Mouse (Mus musculus): ENCODE data around the gene Tcp10a. TPM values are rescaled to one million over a fixed set of nuclear protein-coding genes. Genes with fewer than 3 reads are reported as not detected.
A peak's percentile ranks its signal among the peaks of the same experiment; 100 is the strongest.
"Not testable (repeated sequence)": the region's sequence is repeated elsewhere in the genome, so short reads cannot be mapped to it uniquely, and the experiment has no call there.

The Tcp10a gene
- polyA plus RNA-seq, 1 experiment from 2014 or later: not detected

DNA sequence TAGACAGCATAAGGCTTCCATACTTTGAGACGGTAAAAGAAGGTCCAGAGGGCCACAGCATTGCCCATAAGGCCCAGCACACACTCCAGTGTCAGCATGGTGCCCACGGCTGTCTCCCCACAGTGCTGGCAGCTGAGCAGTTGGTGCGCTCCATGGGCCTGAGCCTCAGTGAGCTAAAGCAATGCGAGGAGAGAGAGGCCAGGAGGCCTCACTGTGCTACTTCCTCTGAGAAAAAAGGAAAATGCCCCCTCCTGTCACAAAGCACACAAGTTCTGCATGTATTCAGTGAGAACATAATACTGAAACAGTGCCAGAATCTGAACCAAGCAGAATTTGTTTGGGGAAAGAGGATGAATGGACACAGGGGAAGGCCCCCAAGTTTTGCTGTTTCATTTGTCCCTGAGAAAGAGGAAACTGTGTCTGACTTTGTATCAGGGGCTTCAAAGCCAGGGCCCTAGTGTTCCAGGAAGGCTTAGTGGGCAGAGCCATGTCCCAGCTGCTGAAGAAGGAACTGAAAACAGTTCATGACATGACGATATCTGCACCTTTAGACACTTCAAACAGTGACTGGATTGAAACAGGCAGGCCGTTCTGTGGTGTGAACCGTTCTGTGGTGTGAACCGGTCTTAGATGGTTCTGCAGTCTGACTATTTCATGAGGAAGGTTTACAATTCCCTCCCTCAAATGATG lies 8.6 kb upstream of the Tcp10a start:
- not testable (repeated sequence) for H3K27me3 ChIP-seq (replicated peaks; ENCODE audit: control insufficient read depth, insufficient read depth, low read length); H3K4me1 ChIP-seq (replicated peaks; ENCODE audit: control insufficient read depth, insufficient read depth, low read length); H3K9ac ChIP-seq (replicated peaks; ENCODE audit: low read depth, low read length); H3K4me2 ChIP-seq (ENCODE audit: low read length); H3K27ac ChIP-seq (ENCODE audit: low read length); H3K36me3 ChIP-seq (ENCODE audit: control insufficient read depth, insufficient read depth); H3K9me3 ChIP-seq (ENCODE audit: control insufficient read depth, low read length); H3K4me3 ChIP-seq (replicated peaks; ENCODE audit: low read length)
- peak; percentile 28; the same call in 1 of the 2 replicates for ATAC-seq
- 75% methylated on average over 5 of the region's 8 CpGs for WGBS

DNA sequence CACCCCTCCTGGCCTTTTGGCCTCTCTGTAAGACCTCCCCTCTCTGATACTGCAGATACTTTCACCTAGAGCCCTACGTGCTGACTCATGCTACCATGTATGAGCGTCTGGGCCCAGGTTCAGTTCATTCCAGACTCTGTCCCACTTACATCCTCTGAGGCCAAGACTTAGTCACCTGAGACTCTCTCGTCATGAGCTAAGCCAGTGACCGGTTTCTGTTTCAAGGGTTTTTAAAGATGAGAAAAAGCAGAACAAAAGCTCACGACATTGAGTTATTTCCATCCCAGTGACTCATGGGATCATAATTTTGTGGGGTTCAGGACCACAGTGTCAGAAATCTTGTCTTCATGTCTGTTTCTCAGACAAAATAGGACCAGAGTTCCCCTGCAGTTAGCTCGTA lies 4.7 kb upstream of the Tcp10a start:
- not testable (repeated sequence) for H3K9me3 ChIP-seq (ENCODE audit: control insufficient read depth, low read length)

DNA sequence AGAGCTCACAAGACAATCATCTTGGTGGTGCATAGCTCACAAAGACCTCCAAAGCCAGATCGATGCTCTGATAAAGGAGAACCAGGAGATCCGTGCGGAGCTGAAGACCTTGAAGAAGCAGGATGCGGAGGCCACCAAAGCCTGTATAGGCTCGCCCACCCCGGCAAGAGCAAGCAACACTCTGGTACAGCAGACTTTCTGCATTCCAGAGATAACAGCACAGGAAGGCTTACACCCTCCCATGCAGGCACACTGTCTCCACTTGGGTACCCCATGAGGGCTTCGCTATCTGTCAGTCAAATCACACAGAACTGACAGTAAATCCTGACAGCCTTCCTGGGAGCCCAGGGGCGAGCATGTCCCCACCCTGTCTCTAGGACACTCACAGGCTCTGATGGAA lies 2.0 kb downstream of the Tcp10a start:
- H3K27me3 ChIP-seq (replicated peaks; ENCODE audit: control insufficient read depth, insufficient read depth, low read length); H3K4me1 ChIP-seq (replicated peaks; ENCODE audit: control insufficient read depth, insufficient read depth, low read length); H3K27ac ChIP-seq (ENCODE audit: low read length); H3K4me2 ChIP-seq (ENCODE audit: low read length); H3K36me3 ChIP-seq (ENCODE audit: control insufficient read depth, insufficient read depth); H3K9ac ChIP-seq (replicated peaks; ENCODE audit: low read depth, low read length); H3K4me3 ChIP-seq (replicated peaks; ENCODE audit: low read length); H3K9me3 ChIP-seq (ENCODE audit: control insufficient read depth, low read length); ATAC-seq: not testable (repeated sequence)
- 87% methylated on average over 3 of the region's 8 CpGs for WGBS

More for the DNA sequence above, 4.7 kb upstream of the Tcp10a start:
- H3K9ac ChIP-seq (replicated peaks; ENCODE audit: low read depth, low read length); ATAC-seq; H3K4me1 ChIP-seq (replicated peaks; ENCODE audit: control insufficient read depth, insufficient read depth, low read length); H3K27ac ChIP-seq (ENCODE audit: low read length); H3K27me3 ChIP-seq (replicated peaks; ENCODE audit: control insufficient read depth, insufficient read depth, low read length); H3K4me2 ChIP-seq (ENCODE audit: low read length); H3K36me3 ChIP-seq (ENCODE audit: control insufficient read depth, insufficient read depth); H3K4me3 ChIP-seq (replicated peaks; ENCODE audit: low read length): not testable (repeated sequence)
- WGBS: 91% methylated on average over 6 of the region's 6 CpGs

DNA sequence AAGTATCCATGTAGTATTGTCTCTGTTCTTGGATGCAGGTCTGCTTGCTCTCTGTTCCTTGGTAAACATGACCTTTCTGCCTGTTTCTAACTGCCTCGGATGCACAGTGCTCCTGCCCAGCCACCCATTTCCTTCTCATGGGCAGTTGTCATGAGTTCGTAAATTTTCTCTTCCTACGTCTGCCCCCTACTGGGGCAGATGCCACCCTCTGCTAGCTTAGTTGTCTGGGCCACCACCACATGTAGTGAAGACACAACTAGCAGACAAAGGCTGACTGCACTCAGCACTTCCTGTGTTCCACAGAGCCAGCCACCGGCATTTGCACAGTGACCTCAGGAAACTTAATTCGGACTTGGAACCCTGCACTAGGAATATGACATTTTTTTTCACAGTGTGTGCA lies 8.3 kb downstream of the Tcp10a start:
- H3K27me3 ChIP-seq (replicated peaks; ENCODE audit: control insufficient read depth, insufficient read depth, low read length); H3K4me1 ChIP-seq (replicated peaks; ENCODE audit: control insufficient read depth, insufficient read depth, low read length); H3K27ac ChIP-seq (ENCODE audit: low read length); H3K9me3 ChIP-seq (ENCODE audit: control insufficient read depth, low read length); H3K36me3 ChIP-seq (ENCODE audit: control insufficient read depth, insufficient read depth); H3K4me3 ChIP-seq (replicated peaks; ENCODE audit: low read length); ATAC-seq; H3K9ac ChIP-seq (replicated peaks; ENCODE audit: low read depth, low read length); H3K4me2 ChIP-seq (ENCODE audit: low read length): not testable (repeated sequence)
- 100% methylated on average over 2 of the region's 5 CpGs for whole genome bisulfite sequencing

DNA sequence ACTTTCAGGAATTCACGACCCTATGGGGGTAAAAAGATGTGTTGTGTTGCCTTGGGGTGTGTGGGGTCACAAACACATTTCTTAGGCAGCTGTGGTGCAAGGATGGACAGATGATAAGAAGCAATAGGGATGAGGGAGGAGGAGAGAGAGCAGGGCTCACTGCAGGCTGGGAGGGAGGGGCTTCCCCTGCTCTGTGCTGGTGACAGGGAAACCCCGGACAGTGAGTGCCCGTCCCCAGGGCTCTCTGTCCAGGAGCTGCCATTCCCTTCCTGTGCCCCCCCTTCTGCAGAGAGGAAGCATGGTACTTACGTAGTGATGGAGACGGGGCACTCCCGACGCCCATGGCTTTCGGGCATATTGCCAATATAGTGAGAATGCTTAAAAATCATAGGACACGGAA lies 12.9 kb downstream of the Tcp10a start:
- H3K27ac ChIP-seq (ENCODE audit: low read length); H3K36me3 ChIP-seq (ENCODE audit: control insufficient read depth, insufficient read depth); H3K4me1 ChIP-seq (replicated peaks; ENCODE audit: control insufficient read depth, insufficient read depth, low read length); H3K4me3 ChIP-seq (replicated peaks; ENCODE audit: low read length); H3K4me2 ChIP-seq (ENCODE audit: low read length); H3K9ac ChIP-seq (replicated peaks; ENCODE audit: low read depth, low read length); H3K27me3 ChIP-seq (replicated peaks; ENCODE audit: control insufficient read depth, insufficient read depth, low read length); ATAC-seq; H3K9me3 ChIP-seq (ENCODE audit: control insufficient read depth, low read length): not testable (repeated sequence)
- 69% methylated on average over 7 of the region's 9 CpGs for WGBS

DNA sequence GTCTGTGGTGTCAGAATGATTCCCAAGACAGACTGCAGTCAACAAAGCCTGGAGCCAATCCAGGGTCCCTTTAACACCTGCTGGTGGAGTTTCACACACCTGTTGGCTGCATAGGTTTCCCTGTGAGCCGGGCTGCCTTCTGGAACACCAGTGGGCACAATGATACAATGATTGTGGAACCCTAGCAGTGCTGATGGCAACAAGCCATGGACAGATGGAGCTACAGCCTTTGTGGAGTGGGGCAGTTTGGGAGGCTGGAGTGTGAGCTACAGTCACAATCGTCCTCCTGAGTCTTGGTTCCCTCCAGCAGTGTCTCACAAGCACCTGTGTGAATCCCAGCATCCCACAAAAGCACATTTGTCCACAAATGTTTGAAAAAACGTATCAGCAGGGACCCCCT lies 24.3 kb downstream of the Tcp10a start:
- ATAC-seq: peak; percentile 43; the same call in 1 of the 2 replicates
- H3K4me2 ChIP-seq (ENCODE audit: low read length); H3K36me3 ChIP-seq (ENCODE audit: control insufficient read depth, insufficient read depth); H3K9ac ChIP-seq (replicated peaks; ENCODE audit: low read depth, low read length); H3K4me1 ChIP-seq (replicated peaks; ENCODE audit: control insufficient read depth, insufficient read depth, low read length); H3K27me3 ChIP-seq (replicated peaks; ENCODE audit: control insufficient read depth, insufficient read depth, low read length); H3K4me3 ChIP-seq (replicated peaks; ENCODE audit: low read length); H3K9me3 ChIP-seq (ENCODE audit: control insufficient read depth, low read length); H3K27ac ChIP-seq (ENCODE audit: low read length): not testable (repeated sequence)
- WGBS: 52% methylated on average over 1 of the region's 3 CpGs

DNA sequence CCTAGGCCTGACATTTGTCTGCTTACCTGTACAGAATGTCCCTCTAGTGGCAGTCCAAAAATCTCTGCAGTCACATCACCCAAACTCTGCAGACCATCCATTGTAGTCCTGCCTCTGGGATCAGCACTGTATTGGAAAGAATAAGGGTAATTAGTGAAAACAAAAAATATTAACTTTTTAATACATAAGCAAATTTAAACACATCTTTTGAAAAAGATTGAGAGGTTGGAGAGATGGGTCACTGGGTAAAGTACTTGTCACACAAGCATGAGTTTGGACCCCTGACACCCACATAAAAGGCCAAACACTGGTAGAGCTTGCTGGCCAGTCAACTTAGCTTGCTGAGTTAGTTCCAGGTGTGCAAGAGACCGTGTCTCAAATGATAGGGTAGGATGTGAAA lies 28.1 kb downstream of the Tcp10a start, which contains the start of gene Ttll2:
Ttll2 (minus strand) TSS at position 101 of the 400 bp plus-strand sequence.
- H3K9me3 ChIP-seq (ENCODE audit: control insufficient read depth, low read length); H3K27me3 ChIP-seq (replicated peaks; ENCODE audit: control insufficient read depth, insufficient read depth, low read length); H3K4me2 ChIP-seq (ENCODE audit: low read length); ATAC-seq; H3K36me3 ChIP-seq (ENCODE audit: control insufficient read depth, insufficient read depth); H3K9ac ChIP-seq (replicated peaks; ENCODE audit: low read depth, low read length); H3K4me1 ChIP-seq (replicated peaks; ENCODE audit: control insufficient read depth, insufficient read depth, low read length); H3K4me3 ChIP-seq (replicated peaks; ENCODE audit: low read length); H3K27ac ChIP-seq (ENCODE audit: low read length): not testable (repeated sequence)
- WGBS: 100% methylated on average over 1 of the region's 1 CpGs

DNA sequence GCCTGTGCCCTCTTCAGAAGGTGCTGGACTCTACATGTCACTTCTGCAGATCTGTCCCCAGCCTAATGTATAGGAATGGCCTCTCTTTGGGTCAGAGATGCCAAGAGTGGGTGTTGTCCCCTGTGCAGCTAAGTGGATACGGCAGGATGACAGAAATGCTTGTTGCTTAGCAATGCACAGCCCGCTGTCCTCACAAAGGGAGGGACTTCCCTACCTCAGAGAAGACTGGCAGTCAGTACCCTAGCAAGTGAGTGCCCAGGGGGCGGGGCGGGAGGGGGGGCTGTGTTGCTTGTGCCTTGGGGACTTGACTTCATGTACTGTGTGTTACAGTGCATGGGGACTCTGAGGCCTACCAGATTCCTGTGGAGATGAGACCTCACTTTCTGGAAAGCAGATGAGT lies 35.4 kb downstream of the Tcp10a start:
- not testable (repeated sequence) for ATAC-seq; H3K4me3 ChIP-seq (replicated peaks; ENCODE audit: low read length); H3K27me3 ChIP-seq (replicated peaks; ENCODE audit: control insufficient read depth, insufficient read depth, low read length); H3K4me2 ChIP-seq (ENCODE audit: low read length); H3K4me1 ChIP-seq (replicated peaks; ENCODE audit: control insufficient read depth, insufficient read depth, low read length); H3K9me3 ChIP-seq (ENCODE audit: control insufficient read depth, low read length); H3K9ac ChIP-seq (replicated peaks; ENCODE audit: low read depth, low read length); H3K36me3 ChIP-seq (ENCODE audit: control insufficient read depth, insufficient read depth); H3K27ac ChIP-seq (ENCODE audit: low read length)
- WGBS: 63% methylated on average over 4 of the region's 4 CpGs

DNA sequence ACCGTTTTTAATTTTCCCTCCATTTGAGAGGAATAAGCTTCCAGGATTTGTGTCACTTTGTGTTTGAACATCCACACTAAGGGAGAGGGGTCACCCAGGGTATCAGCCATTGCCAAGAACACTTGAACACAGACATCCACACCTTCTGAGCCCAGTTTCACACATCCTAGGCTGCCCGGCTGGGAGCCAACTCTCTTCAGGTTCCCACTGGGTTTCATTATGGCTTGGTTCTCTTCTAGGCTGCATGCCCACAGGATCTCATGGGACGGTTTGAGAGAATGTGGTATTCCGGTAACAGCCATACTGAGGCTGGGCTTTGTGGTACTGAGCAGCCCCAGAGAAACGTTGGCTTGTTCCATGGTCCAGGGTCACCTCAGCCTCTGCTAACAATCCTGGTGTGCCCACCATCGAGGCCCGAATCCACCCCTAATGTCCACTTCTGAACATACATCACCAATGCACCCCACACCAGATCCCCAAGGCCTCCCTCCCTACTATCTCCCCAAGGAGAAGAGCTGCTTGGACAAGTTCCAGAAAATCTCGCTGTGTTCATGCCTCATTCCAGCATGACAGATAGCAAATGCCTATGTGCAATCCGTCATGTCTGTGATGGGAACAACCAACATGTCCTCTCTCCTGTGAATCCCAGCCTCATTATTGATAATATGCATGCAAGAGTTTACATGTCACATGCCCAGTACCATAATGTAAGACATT lies 36.5 kb downstream of the Tcp10a start:
- not testable (repeated sequence) for H3K36me3 ChIP-seq (ENCODE audit: control insufficient read depth, insufficient read depth); H3K27ac ChIP-seq (ENCODE audit: low read length); H3K9ac ChIP-seq (replicated peaks; ENCODE audit: low read depth, low read length); H3K9me3 ChIP-seq (ENCODE audit: control insufficient read depth, low read length); H3K4me3 ChIP-seq (replicated peaks; ENCODE audit: low read length); H3K27me3 ChIP-seq (replicated peaks; ENCODE audit: control insufficient read depth, insufficient read depth, low read length); H3K4me1 ChIP-seq (replicated peaks; ENCODE audit: control insufficient read depth, insufficient read depth, low read length); H3K4me2 ChIP-seq (ENCODE audit: low read length)
- peak; percentile 65 for ATAC-seq
- 60% methylated on average over 9 of the region's 9 CpGs for WGBS

Measured in forebrain, embryonic 16.5 days (tissue).